10 mouse cellular contexts compared by ENCODE assay signal in the genomic region with DNA sequence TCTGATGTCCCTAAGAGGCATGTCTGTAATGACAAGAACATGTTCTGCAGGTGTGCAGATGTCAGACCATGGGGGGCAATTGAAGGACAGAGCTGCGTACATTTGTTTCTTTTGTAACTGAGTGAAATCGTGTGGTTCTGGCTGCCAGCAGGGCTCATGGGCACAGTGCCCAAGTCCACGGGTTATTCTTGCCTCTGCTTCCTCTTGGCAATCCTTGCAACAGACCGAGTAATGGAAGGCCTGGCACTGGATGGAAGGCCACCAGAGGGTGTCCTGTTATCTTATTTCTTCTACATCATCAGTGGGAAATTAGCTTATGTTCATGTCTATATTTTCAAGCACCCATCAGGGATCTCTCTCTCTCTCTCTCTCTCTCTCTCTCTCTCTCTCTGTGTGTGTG. TPM values are rescaled to one million over a fixed set of nuclear protein-coding genes. Genes with fewer than 3 reads are reported as not detected.
DNase-seq lines count a peak whose midpoint lies in the region; ATAC-seq and TF ChIP-seq lines count a peak whose summit lies in the region.
"Had no signal": no experiment of that assay in that cellular context is flagged by ENCODE, and none has a peak within 500 bp of the region (broad histone marks: within the 10 kb centered on the region; RNA-seq: fewer than 3 reads in every experiment).

No protein-coding gene starts in this region.

- no peak overlapping the region for H3K9ac ChIP-seq in forebrain, postnatal 0 days
- H3K9ac ChIP-seq in forebrain, embryonic 11.5 days (ENCODE audit: low read length), result no peak overlapping the region
- H3K9ac ChIP-seq: embryonic facial prominence, embryonic 13.5 days; lung, embryonic 15.5 days had no signal

- H3K9me3 ChIP-seq in forebrain, postnatal 0 days (ENCODE audit: low read length), result no peaks in the 10 kb centered on the region
- H3K9me3 ChIP-seq in forebrain, embryonic 11.5 days (ENCODE audit: control insufficient read depth, low read length), result no peaks in the 10 kb centered on the region
- H3K9me3 ChIP-seq: embryonic facial prominence, embryonic 13.5 days; lung, embryonic 15.5 days had no signal

- TF ChIP-seq CTCF in forebrain, postnatal 0 days (IDR thresholded peaks at IDR 0.05; ENCODE audit: low read depth), result peak; percentile 33; the same call in 1 of the 2 replicates

- H3K4me3 ChIP-seq in forebrain, postnatal 0 days (ENCODE audit: low read depth, low read length), result no peak overlapping the region
- H3K4me3 ChIP-seq in forebrain, embryonic 11.5 days (ENCODE audit: low read depth, low read length), result no peak overlapping the region
- H3K4me3 ChIP-seq: embryonic facial prominence, embryonic 13.5 days; lung, embryonic 15.5 days had no signal

- 0 out of 2 replicates have a peak, but pooled peaks cover under 1% of the 10 kb centered on the region for H3K36me3 ChIP-seq in forebrain, postnatal 0 days (ENCODE audit: insufficient read depth)
- no peaks in the 10 kb centered on the region for H3K36me3 ChIP-seq in forebrain, embryonic 11.5 days (ENCODE audit: control insufficient read depth, insufficient read depth, low read length)

- ATAC-seq in forebrain, postnatal 0 days, result peak; percentile 51; the same call in 1 of the 2 replicates
- no peak for ATAC-seq in forebrain, embryonic 11.5 days (replicated peaks; ENCODE audit: low FRiP score)

- DNase-seq in forebrain, postnatal 0 days, result peak; percentile 68
- DNase-seq in forebrain, embryonic 11.5 days (ENCODE audit: low spot score), result no peak
- DNase-seq in NIH3T3 (ENCODE audit: low read depth), result peak; percentile 80
- DNase-seq in cerebellum, postnatal 36 days, result peak; percentile 82 to 85
- peak; percentile 78 for DNase-seq in heart, postnatal 4 days
- peak; percentile 88 for DNase-seq in left cerebral cortex, postnatal 4 days
- DNase-seq in right cerebral cortex, postnatal 36 days (ENCODE audit: low spot score in 2 of 2), result peak; percentile 60 to 63
- DNase-seq in thymus, postnatal 36 days, result no peak

- intact Hi-C loops in left cerebral cortex, postnatal 4 days (cut with DNase I), result no loop called here

- H3K4me1 ChIP-seq in forebrain, postnatal 0 days (ENCODE audit: insufficient read depth), result no peaks in the 10 kb centered on the region
- H3K4me1 ChIP-seq in forebrain, embryonic 11.5 days (replicated peaks; ENCODE audit: control insufficient read depth, insufficient read depth, low read length), result no peaks in the 10 kb centered on the region; the same call in 1 of the 2 replicates
- H3K4me1 ChIP-seq: lung, embryonic 15.5 days had no signal

- H3K27me3 ChIP-seq in forebrain, postnatal 0 days (ENCODE audit: insufficient read depth, low read length), result no peaks in the 10 kb centered on the region
- H3K27me3 ChIP-seq in forebrain, embryonic 11.5 days (ENCODE audit: control insufficient read depth, insufficient read depth, low read length), result no peaks in the 10 kb centered on the region
- H3K27me3 ChIP-seq: embryonic facial prominence, embryonic 13.5 days; lung, embryonic 15.5 days had no signal

- 14% methylated on average over 4 of the region's 4 CpGs for WGBS in forebrain, postnatal 0 days
- WGBS in forebrain, embryonic 11.5 days, result 80% methylated on average over 4 of the region's 4 CpGs

- no peak overlapping the region for H3K4me2 ChIP-seq in forebrain, postnatal 0 days (ENCODE audit: low read depth)
- no peak overlapping the region for H3K4me2 ChIP-seq in forebrain, embryonic 11.5 days (ENCODE audit: low read depth, low read length, severe bottlenecking)
- H3K4me2 ChIP-seq: embryonic facial prominence, embryonic 13.5 days; lung, embryonic 15.5 days had no signal

- no peak overlapping the region for H3K27ac ChIP-seq in forebrain, postnatal 0 days (ENCODE audit: low read depth, low read length)
- H3K27ac ChIP-seq in forebrain, embryonic 11.5 days (ENCODE audit: low read depth, low read length), result no peak overlapping the region
- H3K27ac ChIP-seq: embryonic facial prominence, embryonic 13.5 days; lung, embryonic 15.5 days had no signal

RNA-seq across cellular contexts. Expression of a gene that starts 19.0 kb away (rescaled TPM):
- total RNA-seq in forebrain, postnatal 0 days (2014; rRNA removed), result 8.1 and 15.5 TPM in 2 replicates
- polyA plus RNA-seq in forebrain, postnatal 0 days (2015; fragmentation: Nextera tagmentation; extraction: Ambion mirVana), result 9.0 and 13.3 TPM in 2 replicates
- 27.1 and 29.2 TPM in 2 replicates for polyA plus RNA-seq in forebrain, embryonic 11.5 days (2014; fragmentation: Nextera tagmentation; extraction: Ambion mirVana)
- total RNA-seq in heart, postnatal 4 days (2021), result 10 to 100 TPM; 20.4 to 20.7 TPM
- total RNA-seq in left cerebral cortex, postnatal 4 days (2021), result 10 to 100 TPM; 28.3 to 32.4 TPM

RNA-seq across cellular contexts. Expression of a gene that starts 41.4 kb away (rescaled TPM):
- 10.5 and 18.4 TPM in 2 replicates for total RNA-seq in forebrain, postnatal 0 days (2014; rRNA removed)
- polyA plus RNA-seq in forebrain, postnatal 0 days (2015; fragmentation: Nextera tagmentation; extraction: Ambion mirVana), result 6.0 and 9.6 TPM in 2 replicates
- polyA plus RNA-seq in forebrain, embryonic 11.5 days (2014; fragmentation: Nextera tagmentation; extraction: Ambion mirVana), result 11.3 and 11.4 TPM in 2 replicates
- total RNA-seq in heart, postnatal 4 days (2021), result 10 to 100 TPM in 1 of 2 experiments, 1 to 10 TPM in 1; 9.6 to 10.5 TPM
- 10 to 100 TPM in 1 of 2 experiments, 1 to 10 TPM in 1; 8.3 to 11.9 TPM for total RNA-seq in left cerebral cortex, postnatal 4 days (2021)

Comparison
In these comparisons a context has a peak if more than half of its experiments do, and no peak if none do; other contexts are left out.
1. DNase-seq: peak in forebrain, postnatal 0 days (single experiment), NIH3T3 (single experiment), cerebellum, postnatal 36 days (2 of 2), heart, postnatal 4 days (single experiment), left cerebral cortex, postnatal 4 days (single experiment) and right cerebral cortex, postnatal 36 days (2 of 2); none in forebrain, embryonic 11.5 days (single experiment) and thymus, postnatal 36 days (0 of 2).